ENCODE assay signal across 8 mouse cellular contexts in genomic region chr6:92269019-92269418, GRCm38 (mm10). TPM values are rescaled to one million over a fixed set of nuclear protein-coding genes. Genes with fewer than 3 reads are reported as not detected.
DNase-seq lines count a peak whose midpoint lies in the region; ATAC-seq and TF ChIP-seq lines count a peak whose summit lies in the region.
"Had no signal": no experiment of that assay in that cellular context is flagged by ENCODE, and none has a peak within 500 bp of the region (broad histone marks: within the 10 kb centered on the region; RNA-seq: fewer than 3 reads in every experiment).

No protein-coding gene starts in this region.

- no peak overlapping the region for H3K9ac ChIP-seq in MEL (ENCODE audit: control insufficient read depth, low read depth, low read length, poor library complexity, severe bottlenecking)
- H3K9ac ChIP-seq in heart, postnatal 0 days (replicated peaks; ENCODE audit: low read depth, low read length) = no peak overlapping the region

- H3K9me3 ChIP-seq in MEL (replicated peaks; ENCODE audit: insufficient read depth, low read length) = no peaks in the 10 kb centered on the region
- H3K9me3 ChIP-seq in heart, postnatal 0 days (replicated peaks; ENCODE audit: control insufficient read depth, low read length) = no peaks in the 10 kb centered on the region
- H3K9me3 ChIP-seq: megakaryocyte, embryonic 14.5 days had no signal

- TF ChIP-seq EP300 in MEL (IDR thresholded peaks at IDR 0.05; ENCODE audit: low read depth in 1 of 2, low read length in 2 of 2) = no peak
- no peak for TF ChIP-seq EP300 in heart, postnatal 0 days (IDR thresholded peaks at IDR 0.05; ENCODE audit: low read depth)

- ATAC-seq in heart, postnatal 0 days (ENCODE audit: insufficient read depth, low read depth) = peak; percentile 62; the same call in 1 of the 2 replicates

- peaks cover 0 to 2% of the 10 kb centered on the region in 2 experiments; a peak in 2 of 4 replicates for H3K36me3 ChIP-seq in MEL (ENCODE audit: control insufficient read depth in 1 of 2, insufficient read depth in 2 of 2, low read length in 2 of 2)
- no peaks in the 10 kb centered on the region for H3K36me3 ChIP-seq in heart, postnatal 0 days (replicated peaks; ENCODE audit: control insufficient read depth, insufficient read depth, low read length)

- TF ChIP-seq RAD21 in MEL (IDR thresholded peaks at IDR 0.05; ENCODE audit: low read depth, low read length) = peak; percentile 97

- peaks cover 0 to 3% of the 10 kb centered on the region in 2 experiments; a peak in 1 of 4 replicates for H3K4me1 ChIP-seq in MEL (ENCODE audit: control insufficient read depth in 1 of 2, insufficient read depth in 2 of 2, low read length in 2 of 2)
- H3K4me1 ChIP-seq in heart, postnatal 0 days (ENCODE audit: control insufficient read depth, insufficient read depth) = no peaks in the 10 kb centered on the region
- H3K4me1 ChIP-seq in lung, adult 2 months (ENCODE audit: control insufficient read depth, insufficient read depth, low read length) = no peaks in the 10 kb centered on the region
- H3K4me1 ChIP-seq: megakaryocyte, embryonic 14.5 days had no signal

- H3K27me3 ChIP-seq in MEL (ENCODE audit: control insufficient read depth in 1 of 2, insufficient read depth in 2 of 2, low read length in 2 of 2) = no peaks in the 10 kb centered on the region
- H3K27me3 ChIP-seq in heart, postnatal 0 days (ENCODE audit: control insufficient read depth, insufficient read depth, low read length) = no peaks in the 10 kb centered on the region

- H3K79me2 ChIP-seq in MEL (ENCODE audit: control insufficient read depth, insufficient read depth, low read length, poor library complexity) = no peaks in the 10 kb centered on the region

- H3K4me3 ChIP-seq in MEL (ENCODE audit: control insufficient read depth in 1 of 2, insufficient read depth in 1 of 2, low read depth in 2 of 2, low read length in 2 of 2) = no peak overlapping the region
- H3K4me3 ChIP-seq in heart, postnatal 0 days (ENCODE audit: low read depth, low read length) = no peak overlapping the region
- H3K4me3 ChIP-seq in lung, adult 2 months (replicated peaks; ENCODE audit: extremely low read depth, low read depth, low read length) = no peak overlapping the region
- H3K4me3 ChIP-seq: megakaryocyte, embryonic 14.5 days had no signal

- no peak overlapping the region for H3K4me2 ChIP-seq in heart, postnatal 0 days (ENCODE audit: low read depth, low read length)

- peak; percentile 74 for DNase-seq in MEL (ENCODE audit: low read depth, low spot score)
- DNase-seq in adrenal gland, postnatal 25 days = peak; percentile 65
- peak; percentile 78 for DNase-seq in embryo, embryonic 9.5 days (ENCODE audit: extremely low spot score)
- DNase-seq in heart, postnatal 0 days (ENCODE audit: low spot score) = peak; percentile 62
- peak; percentile 60 to 82 for DNase-seq in kidney, postnatal 36 days
- peak; percentile 59 for DNase-seq in lung, adult 2 months
- peak; percentile 78 to 81 for DNase-seq in right cerebral cortex, adult 2 months (ENCODE audit: low spot score in 2 of 2)

- TF ChIP-seq POLR2A in MEL (IDR thresholded peaks at IDR 0.05; ENCODE audit: control insufficient read depth in 1 of 2, insufficient read depth in 1 of 2, low read depth in 1 of 2, low read length in 2 of 2, poor library complexity in 1 of 2) = no peak
- TF ChIP-seq POLR2A in lung, adult 2 months (IDR thresholded peaks at IDR 0.05; ENCODE audit: borderline replicate concordance, extremely low read depth, low read depth, low read length) = no peak

- TF ChIP-seq CTCF in MEL (IDR thresholded peaks at IDR 0.05 in 2 of 3, conservative IDR thresholded peaks at IDR 0.05 in 1 of 3; ENCODE audit: control insufficient read depth in 1 of 3, insufficient read depth in 1 of 3, low read depth in 2 of 3, low read length in 3 of 3, poor library complexity in 1 of 3, severe bottlenecking in 1 of 3) = peak; percentile 61 to 93 (median 84)
- TF ChIP-seq CTCF in heart, postnatal 0 days (IDR thresholded peaks at IDR 0.05; ENCODE audit: low read depth) = peak; percentile 89
- TF ChIP-seq CTCF in lung, adult 2 months (IDR thresholded peaks at IDR 0.05; ENCODE audit: insufficient read depth, low read length) = peak; percentile 72

- no peak overlapping the region for H3K27ac ChIP-seq in MEL (ENCODE audit: control insufficient read depth, low read depth, low read length)
- no peak overlapping the region for H3K27ac ChIP-seq in heart, postnatal 0 days (ENCODE audit: low read depth)

- WGBS in heart, postnatal 0 days = 8% methylated on average over 4 of the region's 4 CpGs
- 7% methylated on average over 4 of the region's 4 CpGs for WGBS in lung, adult 2 months

TF ChIP-seq in MEL, 35 proteins besides CTCF, POLR2A, EP300 and RAD21:
- TF ChIP-seq NRF1 (IDR thresholded peaks at IDR 0.05; ENCODE audit: insufficient read depth, low read depth, low read length, poor library complexity, severe bottlenecking) = peak; percentile 24; the same call in 1 of the 2 replicates
- no peak for TF ChIP-seq ETS1 (IDR thresholded peaks at IDR 0.05; ENCODE audit: low read depth, low read length)
- TF ChIP-seq JUND (IDR thresholded peaks at IDR 0.05; ENCODE audit: low read depth, low read length) = 0 out of 2 replicates have a peak, but pooled peaks have one; percentile 36
- peak; percentile 90 for TF ChIP-seq SMC3 (IDR thresholded peaks at IDR 0.05; ENCODE audit: low read depth, low read length)
- peak; percentile 33; the same call in 1 of the 2 replicates for TF ChIP-seq SIN3A (IDR thresholded peaks at IDR 0.05; ENCODE audit: low read length)
- 0 out of 2 replicates have a peak, but pooled peaks have one; percentile 16 for TF ChIP-seq HCFC1 (IDR thresholded peaks at IDR 0.05; ENCODE audit: low read depth, low read length)
- no peak for TF ChIP-seq BHLHE40 (IDR thresholded peaks at IDR 0.05; ENCODE audit: borderline replicate concordance, low read depth, low read length)
- TF ChIP-seq MYB (IDR thresholded peaks at IDR 0.05; ENCODE audit: low read depth, low read length) = no peak
- TF ChIP-seq MAZ (IDR thresholded peaks at IDR 0.05; ENCODE audit: low read depth, low read length) = peak; percentile 34; the same call in 1 of the 2 replicates
- peak; percentile 87 for TF ChIP-seq ZC3H11A (IDR thresholded peaks at IDR 0.05; ENCODE audit: low read depth, low read length)
- TF ChIP-seq POLR2AphosphoS5 (IDR thresholded peaks at IDR 0.05; ENCODE audit: borderline replicate concordance, low read depth, low read length) = no peak
- no peak for TF ChIP-seq TAL1 (IDR thresholded peaks at IDR 0.05; ENCODE audit: low read length)

RNA-seq across cellular contexts. Expression of gene Trh, which starts 24.6 kb away (rescaled TPM):
- total RNA-seq in MEL (2012; rRNA removed) = not detected in 2 replicates
- polyA plus RNA-seq in MEL (2012; ENCODE audit: insufficient read depth in 1 of 2, insufficient read length in 2 of 2, low read depth in 1 of 2, low replicate concordance in 2 of 2, missing spikeins in 1 of 2) = not detected
- total RNA-seq in adrenal gland, postnatal 25 days (2021) = not detected in 2 replicates
- not detected in 2 replicates for total RNA-seq in heart, postnatal 0 days (2014; rRNA removed; ENCODE audit: low replicate concordance)
- not detected in 2 replicates for polyA plus RNA-seq in heart, postnatal 0 days (2015; fragmentation: Nextera tagmentation; extraction: Ambion mirVana)
- polyA plus RNA-seq in lung, adult 2 months (2012; rRNA removed) = not detected in 2 replicates

RNA-seq across cellular contexts. Expression of gene Rbsn, which starts 54.3 kb away (rescaled TPM):
- 14.3 and 16.1 TPM in 2 replicates for total RNA-seq in MEL (2012; rRNA removed)
- polyA plus RNA-seq in MEL (2012; ENCODE audit: insufficient read depth in 1 of 2, insufficient read length in 2 of 2, low read depth in 1 of 2, low replicate concordance in 2 of 2, missing spikeins in 1 of 2) = 10 to 100 TPM in 1 of 2 experiments, not detected in 1; 16.3 TPM
- total RNA-seq in adrenal gland, postnatal 25 days (2021) = 16.5 and 19.9 TPM in 2 replicates
- 5.6 and 45.5 TPM in 2 replicates for total RNA-seq in heart, postnatal 0 days (2014; rRNA removed; ENCODE audit: low replicate concordance)
- 12.9 and 14.3 TPM in 2 replicates for polyA plus RNA-seq in heart, postnatal 0 days (2015; fragmentation: Nextera tagmentation; extraction: Ambion mirVana)
- polyA plus RNA-seq in lung, adult 2 months (2012; rRNA removed) = 9.7 and 13.3 TPM in 2 replicates
